Mouse (Mus musculus): ENCODE measurements around the gene Actn2. TPM values are rescaled to one million over a fixed set of nuclear protein-coding genes. Genes with fewer than 3 reads are reported as not detected.

The Actn2 gene
- polyA plus RNA-seq, 1 experiment from 2014 or later = 0.64 TPM

- H3K36me3 ChIP-seq (ENCODE audit: control insufficient read depth, insufficient read depth, low read length) = no peaks in the 10 kb centered on the region
- H3K9ac ChIP-seq (replicated peaks; ENCODE audit: low read depth, low read length) = no peak overlapping the region
- no peak for ATAC-seq (ENCODE audit: insufficient number of reproducible peaks, insufficient read depth, low FRiP score, low read depth)
- H3K27me3 ChIP-seq (ENCODE audit: control insufficient read depth, insufficient read depth, low read length) = no peaks in the 10 kb centered on the region
- H3K4me2 ChIP-seq (replicated peaks; ENCODE audit: low read depth, low read length) = no peak overlapping the region
- 76% methylated on average over 6 of the region's 6 CpGs for WGBS
- H3K4me1 ChIP-seq (ENCODE audit: control insufficient read depth, insufficient read depth, low read length) = no peaks in the 10 kb centered on the region
- peaks cover 5% of the 10 kb centered on the region; the same call in 1 of the 2 replicates for H3K9me3 ChIP-seq (ENCODE audit: control insufficient read depth, low read depth, low read length)
- no peak overlapping the region for H3K27ac ChIP-seq (ENCODE audit: low read length)
- H3K4me3 ChIP-seq (ENCODE audit: low read depth, low read length) = no peak overlapping the region
Observed at GRCm38 (mm10) chr13:12263996-12264395, 76.6 kb downstream of the Actn2 start.

- Histone ChIP-seq H3K9me3 (ENCODE audit: control insufficient read depth, low read depth, low read length) (peaks cover 5% of the 10 kb centered on the region; the same call in 1 of the 2 replicates), H3K4me3 (ENCODE audit: low read depth, low read length) (no peak overlapping the region), H3K27ac (ENCODE audit: low read length) (no peak overlapping the region), H3K4me2 (replicated peaks; ENCODE audit: low read depth, low read length) (no peak overlapping the region), H3K9ac (replicated peaks; ENCODE audit: low read depth, low read length) (no peak overlapping the region), H3K27me3 (ENCODE audit: control insufficient read depth, insufficient read depth, low read length) (no peaks in the 10 kb centered on the region), H3K36me3 (ENCODE audit: control insufficient read depth, insufficient read depth, low read length) (no peaks in the 10 kb centered on the region), H3K4me1 (ENCODE audit: control insufficient read depth, insufficient read depth, low read length) (no peaks in the 10 kb centered on the region)
- no peak for ATAC-seq (ENCODE audit: insufficient number of reproducible peaks, insufficient read depth, low FRiP score, low read depth)
Observed at GRCm38 (mm10) chr13:12261505-12261904, 79.1 kb downstream of the Actn2 start.

GRCm38 (mm10) chr13:12257391-12258380, 82.9 kb downstream of the Actn2 start, which contains the start of gene Mtr:
Gene Mtr (minus strand): TSS chr13:12258113.
- Histone ChIP-seq H3K4me2 (replicated peaks; ENCODE audit: low read depth, low read length) (peak within 1 kb of the TSS; percentile 55), H3K4me1 (ENCODE audit: control insufficient read depth, insufficient read depth, low read length) (0 out of 2 replicates have a peak, but pooled peaks cover 8% of the 10 kb centered on the region), H3K27me3 (ENCODE audit: control insufficient read depth, insufficient read depth, low read length) (no peaks in the 10 kb centered on the region), H3K4me3 (ENCODE audit: low read depth, low read length) (peak within 1 kb of the TSS; percentile 64), H3K9me3 (ENCODE audit: control insufficient read depth, low read depth, low read length) (peaks cover 5% of the 10 kb centered on the region; the same call in 1 of the 2 replicates), H3K9ac (replicated peaks; ENCODE audit: low read depth, low read length) (peak within 1 kb of the TSS; percentile 43), H3K27ac (ENCODE audit: low read length) (peak within 1 kb of the TSS; percentile 79), H3K36me3 (ENCODE audit: control insufficient read depth, insufficient read depth, low read length) (0 out of 2 replicates have a peak, but pooled peaks cover 3% of the 10 kb centered on the region)
- WGBS = under 1% methylated on average over 69 of the region's 69 CpGs
- ATAC-seq (ENCODE audit: insufficient number of reproducible peaks, insufficient read depth, low FRiP score, low read depth) = peak; percentile 100

GRCm38 (mm10) chr13:12256871-12257390, 83.6 kb downstream of the Actn2 start:
- 0 out of 2 replicates have a peak, but pooled peaks cover 3% of the 10 kb centered on the region for H3K36me3 ChIP-seq (ENCODE audit: control insufficient read depth, insufficient read depth, low read length)
- peak overlapping the region; percentile 43 for H3K9ac ChIP-seq (replicated peaks; ENCODE audit: low read depth, low read length)
- H3K4me1 ChIP-seq (ENCODE audit: control insufficient read depth, insufficient read depth, low read length) = 0 out of 2 replicates have a peak, but pooled peaks cover 8% of the 10 kb centered on the region
- H3K9me3 ChIP-seq (ENCODE audit: control insufficient read depth, low read depth, low read length) = peaks cover 5% of the 10 kb centered on the region; the same call in 1 of the 2 replicates
- H3K27ac ChIP-seq (ENCODE audit: low read length) = peak overlapping the region; percentile 79; the same call in 1 of the 2 replicates
- no peak for ATAC-seq (ENCODE audit: insufficient number of reproducible peaks, insufficient read depth, low FRiP score, low read depth)
- WGBS = 16% methylated on average over 10 of the region's 10 CpGs
- no peaks in the 10 kb centered on the region for H3K27me3 ChIP-seq (ENCODE audit: control insufficient read depth, insufficient read depth, low read length)
- H3K4me3 ChIP-seq (ENCODE audit: low read depth, low read length) = peak overlapping the region; percentile 64
- H3K4me2 ChIP-seq (replicated peaks; ENCODE audit: low read depth, low read length) = peak overlapping the region; percentile 55

GRCm38 (mm10) chr13:12255911-12256705, 84.5 kb downstream of the Actn2 start:
- Histone ChIP-seq H3K9ac (replicated peaks; ENCODE audit: low read depth, low read length) (no peak overlapping the region), H3K4me2 (replicated peaks; ENCODE audit: low read depth, low read length) (peak overlapping the region; percentile 55), H3K36me3 (ENCODE audit: control insufficient read depth, insufficient read depth, low read length) (0 out of 2 replicates have a peak, but pooled peaks cover 3% of the 10 kb centered on the region), H3K4me3 (ENCODE audit: low read depth, low read length) (peak overlapping the region; percentile 64; the same call in 1 of the 2 replicates), H3K27me3 (ENCODE audit: control insufficient read depth, insufficient read depth, low read length) (no peaks in the 10 kb centered on the region), H3K4me1 (ENCODE audit: control insufficient read depth, insufficient read depth, low read length) (0 out of 2 replicates have a peak, but pooled peaks cover 8% of the 10 kb centered on the region), H3K9me3 (ENCODE audit: control insufficient read depth, low read depth, low read length) (no peaks in the 10 kb centered on the region), H3K27ac (ENCODE audit: low read length) (no peak overlapping the region)
- ATAC-seq (ENCODE audit: insufficient number of reproducible peaks, insufficient read depth, low FRiP score, low read depth) = no peak
- WGBS = 57% methylated on average over 3 of the region's 3 CpGs

GRCm38 (mm10) chr13:12250496-12250895, 90.1 kb downstream of the Actn2 start:
- no peak overlapping the region for H3K4me2 ChIP-seq (replicated peaks; ENCODE audit: low read depth, low read length)
- no peak for ATAC-seq (ENCODE audit: insufficient number of reproducible peaks, insufficient read depth, low FRiP score, low read depth)
- no peaks in the 10 kb centered on the region for H3K27me3 ChIP-seq (ENCODE audit: control insufficient read depth, insufficient read depth, low read length)
- H3K4me1 ChIP-seq (ENCODE audit: control insufficient read depth, insufficient read depth, low read length) = no peaks in the 10 kb centered on the region
- no peak overlapping the region for H3K27ac ChIP-seq (ENCODE audit: low read length)
- no peaks in the 10 kb centered on the region for H3K9me3 ChIP-seq (ENCODE audit: control insufficient read depth, low read depth, low read length)
- peaks cover 29% of the 10 kb centered on the region for H3K36me3 ChIP-seq (ENCODE audit: control insufficient read depth, insufficient read depth, low read length)
- H3K9ac ChIP-seq (replicated peaks; ENCODE audit: low read depth, low read length) = no peak overlapping the region
- 94% methylated on average over 3 of the region's 3 CpGs for WGBS
- no peak overlapping the region for H3K4me3 ChIP-seq (ENCODE audit: low read depth, low read length)

GRCm38 (mm10) chr13:12249195-12249898, 91.2 kb downstream of the Actn2 start:
- no peak overlapping the region for H3K9ac ChIP-seq (replicated peaks; ENCODE audit: low read depth, low read length)
- no peaks in the 10 kb centered on the region for H3K9me3 ChIP-seq (ENCODE audit: control insufficient read depth, low read depth, low read length)
- no peak for ATAC-seq (ENCODE audit: insufficient number of reproducible peaks, insufficient read depth, low FRiP score, low read depth)
- no peak overlapping the region for H3K4me2 ChIP-seq (replicated peaks; ENCODE audit: low read depth, low read length)
- H3K4me3 ChIP-seq (ENCODE audit: low read depth, low read length) = no peak overlapping the region
- peaks cover 29% of the 10 kb centered on the region for H3K36me3 ChIP-seq (ENCODE audit: control insufficient read depth, insufficient read depth, low read length)
- no peaks in the 10 kb centered on the region for H3K27me3 ChIP-seq (ENCODE audit: control insufficient read depth, insufficient read depth, low read length)
- 76% methylated on average over 8 of the region's 8 CpGs for WGBS
- H3K4me1 ChIP-seq (ENCODE audit: control insufficient read depth, insufficient read depth, low read length) = no peaks in the 10 kb centered on the region
- H3K27ac ChIP-seq (ENCODE audit: low read length) = no peak overlapping the region

Data from stomach, embryonic 14.5 days (tissue).